Mouse (Mus musculus): ENCODE data around the gene Ubac2. TPM values are rescaled to one million over a fixed set of nuclear protein-coding genes. Genes with fewer than 3 reads are reported as not detected.
"Not testable (repeated sequence)": the region's sequence is repeated elsewhere in the genome, so short reads cannot be mapped to it uniquely, and the experiment has no call there.

Gene Ubac2
- polyA plus RNA-seq, 1 experiment, result 102 TPM

- H3K27me3 ChIP-seq (ENCODE audit: control insufficient read depth, insufficient read depth, low read length), result no peaks in the 10 kb centered on the region
- DNase-seq, result no peak
- TF ChIP-seq POLR2A (IDR thresholded peaks at IDR 0.05; ENCODE audit: control insufficient read depth, extremely low read depth, insufficient read depth, low read length, poor library complexity), result no peak
- TF ChIP-seq CTCF (IDR thresholded peaks at IDR 0.05; ENCODE audit: borderline replicate concordance, control insufficient read depth, extremely low read depth, insufficient read depth, low read length, poor library complexity), result no peak
- WGBS, result 98% methylated on average over 1 of the region's 1 CpGs
- H3K4me3 ChIP-seq (ENCODE audit: control insufficient read depth, insufficient read depth, low read length), result no peak overlapping the region
- H3K4me1 ChIP-seq (replicated peaks; ENCODE audit: control insufficient read depth, insufficient read depth, low read length), result peaks cover 4% of the 10 kb centered on the region; the same call in 1 of the 2 replicates
- no peak overlapping the region for H3K27ac ChIP-seq (ENCODE audit: control insufficient read depth, insufficient read depth, low read length)
- no peaks in the 10 kb centered on the region for H3K36me3 ChIP-seq (ENCODE audit: control insufficient read depth, insufficient read depth, low read length)
Observed at GRCm38 (mm10) chr14:121851231-121851630, 27.2 kb upstream of the Ubac2 start.

- H3K27me3 ChIP-seq (ENCODE audit: control insufficient read depth, insufficient read depth, low read length), result no peaks in the 10 kb centered on the region
- DNase-seq, result no peak
- H3K27ac ChIP-seq (ENCODE audit: control insufficient read depth, insufficient read depth, low read length), result no peak overlapping the region
- TF ChIP-seq CTCF (IDR thresholded peaks at IDR 0.05; ENCODE audit: borderline replicate concordance, control insufficient read depth, extremely low read depth, insufficient read depth, low read length, poor library complexity), result no peak
- no peak for TF ChIP-seq POLR2A (IDR thresholded peaks at IDR 0.05; ENCODE audit: control insufficient read depth, extremely low read depth, insufficient read depth, low read length, poor library complexity)
- no peak overlapping the region for H3K4me3 ChIP-seq (ENCODE audit: control insufficient read depth, insufficient read depth, low read length)
- 91% methylated on average over 8 of the region's 8 CpGs for WGBS
- no peaks in the 10 kb centered on the region for H3K4me1 ChIP-seq (replicated peaks; ENCODE audit: control insufficient read depth, insufficient read depth, low read length)
- no peaks in the 10 kb centered on the region for H3K36me3 ChIP-seq (ENCODE audit: control insufficient read depth, insufficient read depth, low read length)
Observed at GRCm38 (mm10) chr14:121852531-121852930, 25.9 kb upstream of the Ubac2 start.

- H3K4me3 ChIP-seq (ENCODE audit: control insufficient read depth, insufficient read depth, low read length); H3K27ac ChIP-seq (ENCODE audit: control insufficient read depth, insufficient read depth, low read length); H3K4me1 ChIP-seq (replicated peaks; ENCODE audit: control insufficient read depth, insufficient read depth, low read length); H3K27me3 ChIP-seq (ENCODE audit: control insufficient read depth, insufficient read depth, low read length); H3K36me3 ChIP-seq (ENCODE audit: control insufficient read depth, insufficient read depth, low read length): not testable (repeated sequence)
- 15% methylated on average over 2 of the region's 2 CpGs for WGBS
- peak; percentile 81 for DNase-seq
Observed at GRCm38 (mm10) chr14:121865162-121865561, 13.3 kb upstream of the Ubac2 start.

- no peaks in the 10 kb centered on the region for H3K36me3 ChIP-seq (ENCODE audit: control insufficient read depth, insufficient read depth, low read length)
- TF ChIP-seq CTCF (IDR thresholded peaks at IDR 0.05; ENCODE audit: borderline replicate concordance, control insufficient read depth, extremely low read depth, insufficient read depth, low read length, poor library complexity) (no peak), POLR2A (IDR thresholded peaks at IDR 0.05; ENCODE audit: control insufficient read depth, extremely low read depth, insufficient read depth, low read length, poor library complexity) (no peak)
- WGBS, result 86% methylated on average over 3 of the region's 3 CpGs
- H3K4me3 ChIP-seq (ENCODE audit: control insufficient read depth, insufficient read depth, low read length), result no peak overlapping the region
- no peaks in the 10 kb centered on the region for H3K4me1 ChIP-seq (replicated peaks; ENCODE audit: control insufficient read depth, insufficient read depth, low read length)
- H3K27ac ChIP-seq (ENCODE audit: control insufficient read depth, insufficient read depth, low read length), result no peak overlapping the region
- no peak for DNase-seq
- H3K27me3 ChIP-seq (ENCODE audit: control insufficient read depth, insufficient read depth, low read length), result no peaks in the 10 kb centered on the region
Observed at GRCm38 (mm10) chr14:121866574-121866973, 11.8 kb upstream of the Ubac2 start.

GRCm38 (mm10) chr14:121869111-121869510, 9.3 kb upstream of the Ubac2 start:
- no peaks in the 10 kb centered on the region for H3K36me3 ChIP-seq (ENCODE audit: control insufficient read depth, insufficient read depth, low read length)
- DNase-seq, result no peak
- whole genome bisulfite sequencing, result 83% methylated on average over 1 of the region's 1 CpGs

GRCm38 (mm10) chr14:121872760-121873159, 5.7 kb upstream of the Ubac2 start:
- Histone ChIP-seq H3K36me3 (ENCODE audit: control insufficient read depth, insufficient read depth, low read length) (no peaks in the 10 kb centered on the region), H3K4me3 (ENCODE audit: control insufficient read depth, insufficient read depth, low read length) (no peak overlapping the region), H3K27ac (ENCODE audit: control insufficient read depth, insufficient read depth, low read length) (no peak overlapping the region), H3K4me1 (replicated peaks; ENCODE audit: control insufficient read depth, insufficient read depth, low read length) (no peaks in the 10 kb centered on the region), H3K27me3 (ENCODE audit: control insufficient read depth, insufficient read depth, low read length) (no peaks in the 10 kb centered on the region)
- DNase-seq, result no peak
- WGBS, result 76% methylated on average over 1 of the region's 1 CpGs
- no peak for TF ChIP-seq POLR2A (IDR thresholded peaks at IDR 0.05; ENCODE audit: control insufficient read depth, extremely low read depth, insufficient read depth, low read length, poor library complexity)
- TF ChIP-seq CTCF (IDR thresholded peaks at IDR 0.05; ENCODE audit: borderline replicate concordance, control insufficient read depth, extremely low read depth, insufficient read depth, low read length, poor library complexity), result no peak

More at GRCm38 (mm10) chr14:121869111-121869510, 9.3 kb upstream of the Ubac2 start:
- no peak overlapping the region for H3K4me3 ChIP-seq (ENCODE audit: control insufficient read depth, insufficient read depth, low read length)
- no peaks in the 10 kb centered on the region for H3K4me1 ChIP-seq (replicated peaks; ENCODE audit: control insufficient read depth, insufficient read depth, low read length)
- H3K27ac ChIP-seq (ENCODE audit: control insufficient read depth, insufficient read depth, low read length), result no peak overlapping the region
- no peak for TF ChIP-seq CTCF (IDR thresholded peaks at IDR 0.05; ENCODE audit: borderline replicate concordance, control insufficient read depth, extremely low read depth, insufficient read depth, low read length, poor library complexity)
- TF ChIP-seq POLR2A (IDR thresholded peaks at IDR 0.05; ENCODE audit: control insufficient read depth, extremely low read depth, insufficient read depth, low read length, poor library complexity), result no peak
- H3K27me3 ChIP-seq (ENCODE audit: control insufficient read depth, insufficient read depth, low read length), result no peaks in the 10 kb centered on the region

- TF ChIP-seq POLR2A (IDR thresholded peaks at IDR 0.05; ENCODE audit: control insufficient read depth, extremely low read depth, insufficient read depth, low read length, poor library complexity) (no peak), CTCF (IDR thresholded peaks at IDR 0.05; ENCODE audit: borderline replicate concordance, control insufficient read depth, extremely low read depth, insufficient read depth, low read length, poor library complexity) (no peak)
- Histone ChIP-seq H3K27me3 (ENCODE audit: control insufficient read depth, insufficient read depth, low read length) (no peaks in the 10 kb centered on the region), H3K36me3 (ENCODE audit: control insufficient read depth, insufficient read depth, low read length) (no peaks in the 10 kb centered on the region), H3K4me1 (replicated peaks; ENCODE audit: control insufficient read depth, insufficient read depth, low read length) (no peaks in the 10 kb centered on the region), H3K4me3 (ENCODE audit: control insufficient read depth, insufficient read depth, low read length) (no peak overlapping the region), H3K27ac (ENCODE audit: control insufficient read depth, insufficient read depth, low read length) (no peak overlapping the region)
- WGBS, result 91% methylated on average over 2 of the region's 2 CpGs
- DNase-seq, result no peak
Observed at GRCm38 (mm10) chr14:121873172-121873571, 5.2 kb upstream of the Ubac2 start.

Measured in thymus, adult 2 months (tissue).